Mouse (Mus musculus): ENCODE data around the gene Gm49387. TPM values are rescaled to one million over a fixed set of nuclear protein-coding genes. Genes with fewer than 3 reads are reported as not detected.

Gene Gm49387
- polyA plus RNA-seq, 1 experiment, result not detected

DNA sequence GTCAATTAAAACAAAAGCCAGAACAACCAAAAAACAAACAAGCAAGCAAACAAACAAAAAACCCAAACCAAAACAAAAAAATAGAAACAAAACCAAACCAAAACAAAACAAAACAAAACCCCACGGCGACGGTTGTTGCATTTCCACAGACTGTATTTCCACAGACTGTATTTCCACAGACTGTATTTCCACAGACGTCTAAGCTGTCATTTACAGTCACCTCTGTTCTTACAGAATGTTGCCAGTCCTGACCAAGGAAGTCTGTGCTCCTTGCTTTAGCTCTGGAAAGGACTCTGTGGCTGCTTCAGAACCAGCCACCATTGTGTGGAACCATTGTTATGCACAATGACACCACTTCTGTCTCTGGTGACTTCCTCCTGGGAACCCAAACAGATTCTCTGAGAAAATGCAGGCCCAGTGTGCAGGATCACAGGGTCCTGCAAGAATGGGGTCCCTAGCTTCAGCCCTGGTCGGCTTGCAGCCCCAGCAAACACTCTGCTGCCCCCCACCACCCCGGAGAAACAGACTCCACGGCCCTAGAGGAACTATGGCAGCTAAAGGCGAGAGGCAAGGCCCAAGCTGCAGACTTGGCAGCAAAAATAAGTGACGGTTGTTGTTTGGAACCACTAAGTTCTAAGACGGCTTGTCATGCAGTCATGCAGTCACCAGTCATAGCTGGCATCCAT is 31.1 kb upstream of the Gm49387 start:
- 0 out of 2 replicates have a peak, but pooled peaks cover 2% of the 10 kb centered on the region for H3K9me3 ChIP-seq (ENCODE audit: control insufficient read depth, low read length)

DNA sequence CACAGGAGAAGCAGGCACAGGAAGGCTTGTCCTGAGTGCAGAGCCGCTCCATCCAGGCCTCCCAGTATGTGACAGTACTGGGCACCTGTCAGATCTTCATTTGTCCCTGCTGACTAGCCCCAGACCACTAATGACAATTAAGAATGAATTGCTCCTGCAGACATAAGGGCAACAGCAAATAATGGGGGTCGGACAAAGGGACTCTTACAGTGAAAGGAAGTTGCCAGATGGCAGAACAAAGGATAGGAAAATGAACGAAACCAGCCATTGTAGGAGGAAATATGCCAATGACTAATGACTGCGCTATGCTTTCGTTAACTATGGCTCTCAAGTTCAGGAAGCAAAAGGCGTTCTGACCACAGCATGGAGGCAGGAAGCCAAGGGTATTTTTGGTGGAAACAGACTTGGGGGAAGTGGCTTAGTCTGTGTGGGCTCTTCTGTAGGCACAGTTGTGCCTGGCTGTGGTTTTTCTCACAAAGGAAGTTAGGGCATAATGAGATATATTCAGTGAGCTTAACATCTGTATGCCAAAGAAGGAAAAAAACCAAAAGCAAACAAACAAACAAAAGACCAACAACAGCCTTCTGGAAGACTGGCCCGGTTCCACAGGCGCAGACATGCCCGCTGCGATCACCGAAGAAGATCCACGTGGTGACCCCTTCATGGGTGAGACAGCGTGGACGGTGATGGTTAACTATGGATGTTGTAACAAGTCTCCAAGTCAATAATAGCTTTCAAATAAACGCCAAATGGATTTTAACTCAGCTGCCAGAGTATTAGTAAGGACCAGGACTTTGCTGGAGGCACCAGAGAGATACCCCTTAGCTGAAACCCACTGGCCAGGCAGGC is 29.2 kb upstream of the Gm49387 start:
- TF ChIP-seq GATA1 (IDR thresholded peaks at IDR 0.05; ENCODE audit: low read length) (no peak), TAL1 (IDR thresholded peaks at IDR 0.05; ENCODE audit: low read length) (no peak)
- Histone ChIP-seq H3K27me3 (ENCODE audit: control insufficient read depth) (no peaks in the 10 kb centered on the region), H3K9me3 (ENCODE audit: control insufficient read depth, low read length) (0 out of 2 replicates have a peak, but pooled peaks cover 3% of the 10 kb centered on the region), H3K4me3 (replicated peaks) (no peak overlapping the region), H3K4me1 (ENCODE audit: control insufficient read depth) (peaks cover 2% of the 10 kb centered on the region), H3K36me3 (ENCODE audit: control insufficient read depth) (peaks cover 11% of the 10 kb centered on the region)

More for the DNA sequence above, 31.1 kb upstream of the Gm49387 start:
- H3K4me3 ChIP-seq (replicated peaks), result no peak overlapping the region
- H3K36me3 ChIP-seq (ENCODE audit: control insufficient read depth), result peaks cover 8% of the 10 kb centered on the region
- no peaks in the 10 kb centered on the region for H3K27me3 ChIP-seq (ENCODE audit: control insufficient read depth)
- no peak for TF ChIP-seq TAL1 (IDR thresholded peaks at IDR 0.05; ENCODE audit: low read length)
- no peak for TF ChIP-seq GATA1 (IDR thresholded peaks at IDR 0.05; ENCODE audit: low read length)
- no peaks in the 10 kb centered on the region; the same call in 1 of the 2 replicates for H3K4me1 ChIP-seq (ENCODE audit: control insufficient read depth)

- Histone ChIP-seq H3K9me3 (ENCODE audit: control insufficient read depth, low read length) (0 out of 2 replicates have a peak, but pooled peaks cover 3% of the 10 kb centered on the region), H3K4me3 (replicated peaks) (no peak overlapping the region), H3K36me3 (ENCODE audit: control insufficient read depth) (peaks cover 11% of the 10 kb centered on the region), H3K4me1 (ENCODE audit: control insufficient read depth) (peaks cover 8% of the 10 kb centered on the region), H3K27me3 (ENCODE audit: control insufficient read depth) (no peaks in the 10 kb centered on the region)
- TF ChIP-seq GATA1 (IDR thresholded peaks at IDR 0.05; ENCODE audit: low read length) (no peak), TAL1 (IDR thresholded peaks at IDR 0.05; ENCODE audit: low read length) (no peak)
Observed at GRCm38 (mm10) chr14:31669161-31669611, 28.5 kb upstream of the Gm49387 start.

DNA sequence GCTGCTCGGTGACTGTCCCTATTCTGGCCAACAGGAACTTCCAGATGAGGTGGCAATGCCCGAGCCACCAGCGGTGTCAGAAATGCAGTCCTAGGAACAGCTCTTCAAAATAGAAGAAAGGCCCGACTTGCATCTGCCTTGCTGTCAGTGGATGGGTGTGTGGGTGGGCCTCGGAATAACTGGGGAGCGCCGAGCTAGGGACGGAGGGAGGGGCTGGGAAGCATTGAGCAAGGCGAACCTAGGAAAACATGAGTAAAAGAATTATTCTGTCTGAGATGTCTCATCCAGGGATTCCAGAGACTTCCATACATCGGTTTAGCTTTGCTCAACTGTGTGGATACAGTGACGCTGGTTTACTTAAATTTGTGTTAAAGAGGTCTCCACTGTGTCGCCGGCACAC is 27.6 kb upstream of the Gm49387 start:
- H3K4me1 ChIP-seq (ENCODE audit: control insufficient read depth), result peaks cover 12% of the 10 kb centered on the region
- H3K36me3 ChIP-seq (ENCODE audit: control insufficient read depth), result peaks cover 13% of the 10 kb centered on the region
- TF ChIP-seq TAL1 (IDR thresholded peaks at IDR 0.05; ENCODE audit: low read length) (no peak), GATA1 (IDR thresholded peaks at IDR 0.05; ENCODE audit: low read length) (no peak)
- H3K27me3 ChIP-seq (ENCODE audit: control insufficient read depth), result no peaks in the 10 kb centered on the region
- H3K9me3 ChIP-seq (ENCODE audit: control insufficient read depth, low read length), result 0 out of 2 replicates have a peak, but pooled peaks cover 3% of the 10 kb centered on the region
- H3K4me3 ChIP-seq (replicated peaks), result no peak overlapping the region

DNA sequence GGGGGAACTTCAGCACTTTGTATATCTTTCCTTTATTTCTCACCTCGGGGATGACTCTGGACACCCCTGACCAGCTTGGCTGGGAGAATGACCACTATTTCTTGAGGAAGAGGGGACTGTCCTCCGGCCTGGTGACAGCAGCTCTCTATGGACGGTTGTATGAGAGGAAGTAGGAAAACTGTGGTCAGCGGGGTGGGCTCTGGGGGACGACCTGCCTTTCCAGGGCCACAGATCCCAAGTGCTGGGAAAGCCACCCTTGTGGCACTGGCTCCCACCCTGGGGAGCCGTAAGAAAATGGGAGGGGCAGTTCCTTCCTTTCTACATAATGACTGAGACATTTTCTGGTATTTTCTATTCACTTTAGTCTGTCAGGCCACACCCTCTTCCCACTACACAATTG is 27.1 kb upstream of the Gm49387 start:
- Histone ChIP-seq H3K4me3 (replicated peaks) (no peak overlapping the region), H3K27me3 (ENCODE audit: control insufficient read depth) (peaks cover 2% of the 10 kb centered on the region), H3K4me1 (ENCODE audit: control insufficient read depth) (peaks cover 16% of the 10 kb centered on the region), H3K9me3 (ENCODE audit: control insufficient read depth, low read length) (0 out of 2 replicates have a peak, but pooled peaks cover 3% of the 10 kb centered on the region), H3K36me3 (ENCODE audit: control insufficient read depth) (peaks cover 13% of the 10 kb centered on the region)
- TF ChIP-seq TAL1 (IDR thresholded peaks at IDR 0.05; ENCODE audit: low read length) (no peak), GATA1 (IDR thresholded peaks at IDR 0.05; ENCODE audit: low read length) (no peak)

DNA sequence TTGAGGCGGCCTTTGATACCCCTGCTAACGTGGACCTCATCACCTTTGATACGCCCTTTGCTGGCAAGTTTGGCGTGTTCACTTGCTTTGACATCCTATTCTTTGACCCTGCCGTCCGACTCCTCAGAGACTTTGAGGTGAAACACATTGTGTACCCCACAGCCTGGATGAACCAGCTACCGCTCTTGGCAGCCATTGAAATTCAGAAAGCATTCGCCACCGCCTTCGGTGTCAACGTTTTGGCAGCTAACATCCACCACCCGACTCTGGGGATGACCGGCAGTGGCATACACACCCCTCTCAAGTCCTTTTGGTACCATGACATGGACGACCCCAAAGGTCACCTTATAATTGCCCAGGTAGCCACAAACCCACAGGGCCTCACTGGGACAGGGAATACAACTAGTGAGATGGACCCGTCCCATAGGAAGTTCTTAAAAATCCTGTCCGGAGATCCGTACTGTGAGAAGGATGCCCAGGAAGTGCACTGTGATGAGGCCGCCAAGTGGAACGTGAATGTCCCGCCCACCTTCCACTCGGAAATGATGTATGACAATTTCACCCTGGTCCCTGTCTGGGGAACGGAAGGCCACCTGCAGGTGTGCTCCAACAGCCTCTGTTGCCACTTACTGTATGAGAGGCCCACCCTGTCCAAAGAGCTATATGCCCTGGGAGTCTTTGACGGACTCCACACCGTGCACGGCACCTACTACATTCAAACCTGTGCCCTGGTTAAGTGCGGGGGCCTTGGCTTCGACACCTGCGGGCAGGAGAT is 26.4 kb upstream of the Gm49387 start:
- Histone ChIP-seq H3K9me3 (ENCODE audit: control insufficient read depth, low read length) (0 out of 2 replicates have a peak, but pooled peaks cover 3% of the 10 kb centered on the region), H3K27me3 (ENCODE audit: control insufficient read depth) (peaks cover 9% of the 10 kb centered on the region), H3K4me3 (replicated peaks) (no peak overlapping the region), H3K4me1 (ENCODE audit: control insufficient read depth) (peaks cover 22% of the 10 kb centered on the region), H3K36me3 (ENCODE audit: control insufficient read depth) (peaks cover 13% of the 10 kb centered on the region)
- TF ChIP-seq TAL1 (IDR thresholded peaks at IDR 0.05; ENCODE audit: low read length), result no peak
- TF ChIP-seq GATA1 (IDR thresholded peaks at IDR 0.05; ENCODE audit: low read length), result no peak

DNA sequence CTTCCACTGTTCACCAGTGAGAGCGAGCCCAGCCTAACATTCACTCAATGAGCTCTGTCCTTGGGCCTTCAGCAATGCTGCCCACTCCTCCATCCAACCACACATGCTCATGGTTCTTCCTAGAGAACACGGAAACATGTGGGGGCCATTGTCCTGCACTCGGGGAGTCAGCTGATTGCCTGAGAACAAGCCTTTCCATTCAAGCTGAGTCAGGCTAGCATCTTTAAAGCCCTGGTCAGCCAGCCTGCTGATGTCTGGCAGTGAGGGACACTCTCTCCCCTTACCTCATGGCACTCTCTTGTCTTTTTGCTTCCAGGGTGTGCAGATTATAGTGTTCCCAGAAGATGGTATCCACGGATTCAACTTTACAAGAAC is 24.9 kb upstream of the Gm49387 start:
- peaks cover 31% of the 10 kb centered on the region for H3K4me1 ChIP-seq (ENCODE audit: control insufficient read depth)
- H3K4me3 ChIP-seq (replicated peaks), result no peak overlapping the region

DNA sequence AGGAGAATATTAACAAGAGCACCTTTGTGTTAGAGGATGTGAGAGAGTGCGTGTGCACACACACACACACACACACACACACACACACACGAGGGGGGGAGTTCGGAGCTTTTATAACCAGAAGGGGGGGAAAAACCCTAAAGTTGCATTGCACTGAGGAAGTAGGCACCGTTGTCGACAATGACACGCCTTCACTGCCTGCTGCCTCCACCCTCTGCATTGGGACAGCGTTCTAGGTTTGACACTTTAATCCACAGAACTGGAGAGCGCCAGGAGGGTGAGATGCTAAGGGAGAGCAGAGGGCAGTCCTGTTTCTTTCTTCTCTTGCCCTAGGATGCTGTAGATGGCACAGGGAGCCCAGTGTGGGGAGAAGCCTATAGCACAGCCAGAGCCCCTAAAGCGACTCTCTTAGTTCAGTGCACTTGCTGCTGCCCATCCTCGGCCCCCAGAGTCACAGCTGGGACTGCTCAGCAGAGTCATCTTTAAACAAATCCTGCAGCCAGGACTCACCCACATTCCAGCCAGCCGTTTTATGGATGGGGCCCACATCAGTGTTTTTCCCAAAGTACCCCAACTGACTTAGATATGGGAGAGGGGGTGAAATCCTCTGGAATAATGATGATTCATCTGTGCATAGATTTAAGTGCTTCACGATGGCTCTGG is 24.4 kb upstream of the Gm49387 start:
- Histone ChIP-seq H3K27me3 (ENCODE audit: control insufficient read depth) (peaks cover 16% of the 10 kb centered on the region), H3K9me3 (ENCODE audit: control insufficient read depth, low read length) (0 out of 2 replicates have a peak, but pooled peaks cover 3% of the 10 kb centered on the region), H3K36me3 (ENCODE audit: control insufficient read depth) (peaks cover 13% of the 10 kb centered on the region), H3K4me3 (replicated peaks) (no peak overlapping the region), H3K4me1 (ENCODE audit: control insufficient read depth) (peaks cover 31% of the 10 kb centered on the region)
- no peak for TF ChIP-seq GATA1 (IDR thresholded peaks at IDR 0.05; ENCODE audit: low read length)
- TF ChIP-seq TAL1 (IDR thresholded peaks at IDR 0.05; ENCODE audit: low read length), result no peak

More for the DNA sequence above, 24.9 kb upstream of the Gm49387 start:
- no peak for TF ChIP-seq GATA1 (IDR thresholded peaks at IDR 0.05; ENCODE audit: low read length)
- no peak for TF ChIP-seq TAL1 (IDR thresholded peaks at IDR 0.05; ENCODE audit: low read length)
- Histone ChIP-seq H3K9me3 (ENCODE audit: control insufficient read depth, low read length) (0 out of 2 replicates have a peak, but pooled peaks cover 3% of the 10 kb centered on the region), H3K36me3 (ENCODE audit: control insufficient read depth) (peaks cover 13% of the 10 kb centered on the region), H3K27me3 (ENCODE audit: control insufficient read depth) (peaks cover 16% of the 10 kb centered on the region)

Measured in erythroblast, embryonic 14.5 days (primary cell).